Comparison of ENCODE assay signal across 9 mouse cellular contexts in genomic region chr6:120858217-120858711, GRCm38 (mm10). TPM values are rescaled to one million over a fixed set of nuclear protein-coding genes. Genes with fewer than 3 reads are reported as not detected.
DNase-seq lines count a peak whose midpoint lies in the region; ATAC-seq lines count a peak whose summit lies in the region.
"Had no signal": no experiment of that assay in that cellular context is flagged by ENCODE, and none has a peak within 500 bp of the region (broad histone marks: within the 10 kb centered on the region; RNA-seq: fewer than 3 reads in every experiment).

No protein-coding gene starts in this region.

- peak overlapping the region; percentile 27; the same call in 1 of the 2 replicates for H3K27ac ChIP-seq in hindbrain, embryonic 15.5 days (replicated peaks)

- H3K27me3 ChIP-seq in hindbrain, embryonic 15.5 days, result no peaks in the 10 kb centered on the region

- intact Hi-C loops in gastrocnemius, postnatal 14 days (cut with DNase I; ENCODE audit: low total_unique reads), result no loop called here

- no peaks in the 10 kb centered on the region for H3K9me3 ChIP-seq in hindbrain, embryonic 15.5 days

- H3K9ac ChIP-seq in hindbrain, embryonic 15.5 days, result no peak overlapping the region

- ATAC-seq in hindbrain, embryonic 15.5 days (ENCODE audit: low FRiP score, low read depth), result peak; percentile 82
- 0 out of 2 replicates have a peak, but pooled peaks have one; percentile 21 for ATAC-seq in megakaryocyte progenitor cell, adult 5-6 weeks (replicated peaks; ENCODE audit: poor library complexity)
- ATAC-seq: activated CD4-positive, CD25-positive, alpha-beta regulatory T cell, adult 4 months had no signal

- DNase-seq in ZHBTc4 (ENCODE audit: low read depth, low spot score), result peak; percentile 27
- peak; percentile 15 for DNase-seq in embryo, embryonic 10.5 days (ENCODE audit: low spot score)
- DNase-seq in gastrocnemius, postnatal 14 days, result no peak
- DNase-seq in kidney, postnatal 4 days, result no peak
- DNase-seq in gastrocnemius, adult 8-10 months (ENCODE audit: low spot score in 2 of 2), result no peak
- no peak for DNase-seq in thymus, postnatal 14 days

- H3K4me1 ChIP-seq in hindbrain, embryonic 15.5 days (replicated peaks), result peaks cover 6% of the 10 kb centered on the region

- H3K4me3 ChIP-seq in hindbrain, embryonic 15.5 days, result no peak overlapping the region

- no peak overlapping the region for H3K4me2 ChIP-seq in hindbrain, embryonic 15.5 days

- 36% methylated on average over 8 of the region's 8 CpGs for WGBS in hindbrain, embryonic 15.5 days

- peaks cover 17% of the 10 kb centered on the region for H3K36me3 ChIP-seq in hindbrain, embryonic 15.5 days

RNA-seq across cellular contexts. Expression of gene Bcl2l13, which starts 22.3 kb away (rescaled TPM):
- polyA plus RNA-seq in hindbrain, embryonic 15.5 days (2015; fragmentation: Nextera tagmentation; extraction: Ambion mirVana), result 28.0 and 29.8 TPM in 2 replicates
- 18.4 and 23.9 TPM in 2 replicates for total RNA-seq in megakaryocyte progenitor cell, adult 5-6 weeks (2015)
- total RNA-seq in megakaryocyte progenitor cell, adult 5-6 weeks (2017), result 17.7 and 34.6 TPM in 2 replicates
- total RNA-seq in gastrocnemius, postnatal 14 days (2021), result 10 to 100 TPM; 44.3 to 49.2 TPM
- 10 to 100 TPM; 76.1 to 93.6 (median 84.7) TPM for total RNA-seq in gastrocnemius, adult 8-10 months (2022)

RNA-seq across cellular contexts. Expression of gene Atp6v1e1, which starts 35.7 kb away (rescaled TPM):
- 280 and 286 TPM in 2 replicates for polyA plus RNA-seq in hindbrain, embryonic 15.5 days (2015; fragmentation: Nextera tagmentation; extraction: Ambion mirVana)
- 139 and 152 TPM in 2 replicates for total RNA-seq in megakaryocyte progenitor cell, adult 5-6 weeks (2015)
- total RNA-seq in megakaryocyte progenitor cell, adult 5-6 weeks (2017), result 135 and 152 TPM in 2 replicates
- 100 to 1,000 TPM; 124 to 125 TPM for total RNA-seq in gastrocnemius, postnatal 14 days (2021)
- 100 to 1,000 TPM; 124 to 134 (median 132) TPM for total RNA-seq in gastrocnemius, adult 8-10 months (2022)

RNA-seq across cellular contexts. Expression of gene Bid, which starts 58.4 kb away (rescaled TPM):
- polyA plus RNA-seq in hindbrain, embryonic 15.5 days (2015; fragmentation: Nextera tagmentation; extraction: Ambion mirVana), result 39.1 and 39.3 TPM in 2 replicates
- total RNA-seq in megakaryocyte progenitor cell, adult 5-6 weeks (2015), result 89.7 and 91.0 TPM in 2 replicates
- total RNA-seq in megakaryocyte progenitor cell, adult 5-6 weeks (2017), result 51.7 and 55.4 TPM in 2 replicates
- total RNA-seq in gastrocnemius, postnatal 14 days (2021), result 1 to 10 TPM; 1.8 to 2.3 TPM
- under 1 TPM; 0.31 to 0.76 (median 0.66) TPM for total RNA-seq in gastrocnemius, adult 8-10 months (2022)

Comparison
In these comparisons a context has a peak if more than half of its experiments do, and no peak if none do; other contexts are left out.
1. DNase-seq: peak in ZHBTc4 (single experiment) and embryo, embryonic 10.5 days (single experiment); none in gastrocnemius, postnatal 14 days (single experiment), kidney, postnatal 4 days (0 of 2), gastrocnemius, adult 8-10 months (0 of 2) and thymus, postnatal 14 days (single experiment).
2. RNA of gene Bid, which starts 58.4 kb away (total RNA-seq): 51.7 to 91.0 TPM in megakaryocyte progenitor cell, adult 5-6 weeks; 1.8 to 2.3 TPM in gastrocnemius, postnatal 14 days and 0.31 to 0.76 TPM in gastrocnemius, adult 8-10 months; every median in the first group is over 10 times any median in the second.